Mouse (Mus musculus) ES-Bruce4 (cell line): ENCODE measurements at regions not wholly inside any gene's neighbourhood (a gene's known extent, or its start where the extent isn't known, plus 50 kb on each side); places are given as distances from the start of the nearest gene placed in this dataset.

Experiments used
- CTCF ChIP-seq: IDR thresholded peaks from one replicate; pipeline ENCODE4 v1.8.1; 2011; ENCODE audit warnings: low read depth, low read length
- POLR2A ChIP-seq: IDR thresholded peaks from one replicate; pipeline ENCODE4 v1.8.1; 2011; ENCODE audit warnings: low read length; ENCODE audit not compliant: insufficient read depth

DNA sequence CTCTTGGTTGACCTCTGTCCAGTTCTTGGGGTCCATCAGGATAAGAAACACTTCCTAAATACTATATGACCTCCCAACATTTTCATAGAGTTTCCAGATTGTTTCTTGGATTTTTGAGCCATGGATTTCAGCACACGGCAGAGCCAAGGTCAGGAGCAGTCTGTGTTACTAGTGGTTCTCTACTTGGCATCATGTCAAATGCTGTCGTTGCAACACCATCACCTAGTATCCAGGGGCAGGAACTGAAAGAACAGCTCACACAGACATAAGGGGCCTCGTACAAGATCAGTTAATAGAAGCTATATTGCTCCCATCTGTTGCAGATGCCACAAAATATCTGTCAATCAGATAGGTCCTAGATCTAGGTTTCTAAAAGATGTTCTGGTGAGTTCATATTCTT lies 173.1 kb downstream of the Trib2 start:
- no peak for TF ChIP-seq POLR2A
- no peak for TF ChIP-seq CTCF
